Mouse (Mus musculus) intestine, postnatal 0 days (tissue): ENCODE results near the gene Ccdc162. TPM values are rescaled to one million over a fixed set of nuclear protein-coding genes. Genes with fewer than 3 reads are reported as not detected.

ENCODE experiments used
- ATAC-seq: fragments of 200-750 bp; cut with Nextera tagmentation; 2 replicates; pipeline ENCODE4 v1.8.0; 2017; ENCODE audit warnings: mild to moderate bottlenecking, moderate TSS enrichment, moderate library complexity
- H3K27ac ChIP-seq: fragments of 300-500 bp; sonication (generic); 2 replicates; pipeline ENCODE4 v1.5.1; 2014; ENCODE audit warnings: mild to moderate bottlenecking, low read depth, low read length, moderate library complexity
- H3K27me3 ChIP-seq: fragments of 300-500 bp; sonication (generic); replicated peaks from 2 replicates; pipeline ENCODE4 v1.6.1; 2014; ENCODE audit warnings: low read length, mixed read lengths; ENCODE audit not compliant: control insufficient read depth, insufficient read depth
- H3K36me3 ChIP-seq: fragments of 300-500 bp; sonication (generic); 2 replicates; pipeline ENCODE4 v1.6.1; 2014; ENCODE audit warnings: mild to moderate bottlenecking, moderate library complexity; ENCODE audit not compliant: control insufficient read depth, insufficient read depth
- H3K4me1 ChIP-seq: fragments of 300-500 bp; sonication (generic); replicated peaks from 2 replicates; pipeline ENCODE4 v1.6.1; 2014; ENCODE audit warnings: antibody characterized with exemption, low read length, mixed read lengths; ENCODE audit not compliant: control insufficient read depth, insufficient read depth
- H3K4me2 ChIP-seq: fragments of 300-500 bp; sonication (generic); replicated peaks from 2 replicates; pipeline ENCODE4 v1.6.1; 2014; ENCODE audit warnings: low read depth, mild to moderate bottlenecking, moderate library complexity
- H3K4me3 ChIP-seq: fragments of 300-500 bp; sonication (generic); 2 replicates; pipeline ENCODE4 v1.5.1; 2014; ENCODE audit warnings: low read depth, low read length
- H3K9ac ChIP-seq: fragments of 300-500 bp; sonication (generic); 2 replicates; pipeline ENCODE4 v1.6.1; 2014; ENCODE audit warnings: mild to moderate bottlenecking, low read depth, low read length
- H3K9me3 ChIP-seq: fragments of 300-500 bp; sonication (generic); 2 replicates; pipeline ENCODE4 v1.6.1; 2016; ENCODE audit warnings: mixed run types; ENCODE audit not compliant: control insufficient read depth
- CTCF ChIP-seq: sonication (generic); IDR thresholded peaks from 2 replicates; pipeline ENCODE4 v1.5.1; 2016; ENCODE audit warnings: low read depth, mild to moderate bottlenecking, control low read depth, antibody characterized with exemption, moderate library complexity
- WGBS: fragments of 180-500 bp; shearing (Covaris S2); extraction: QIAGEN DNeasy Blood & Tissue Kit; methylation state at CpG from one replicate; pipeline ENCODE4 v1.1.7; 2014; 5-methylcytosine and 5-hydroxymethylcytosine counted together
- polyA plus RNA-seq: library from polyadenylated mRNA; unstranded; fragments of >200 nt; fragmentation: Nextera tagmentation; extraction: Ambion mirVana; gene quantifications from 2 replicates; pipeline ENCODE4 v1.2.1, GENCODE M21; 2015

The Ccdc162 gene
- polyA plus RNA-seq, 1 experiment from 2014 or later = 8.3 TPM

GRCm38 (mm10) chr10:41580441-41580840 is 136.0 kb downstream of the Ccdc162 start:
- Histone ChIP-seq H3K36me3 (no peaks in the 10 kb centered on the region), H3K4me1 (0 out of 2 replicates have a peak, but pooled peaks cover 3% of the 10 kb centered on the region), H3K9ac (no peak overlapping the region)

GRCm38 (mm10) chr10:41578541-41578940 is 137.9 kb downstream of the Ccdc162 start:
- Histone ChIP-seq H3K4me1 (0 out of 2 replicates have a peak, but pooled peaks cover 3% of the 10 kb centered on the region), H3K4me3 (no peak overlapping the region), H3K36me3 (no peaks in the 10 kb centered on the region), H3K9ac (no peak overlapping the region), H3K27ac (no peak overlapping the region), H3K4me2 (no peak overlapping the region), H3K9me3 (no peaks in the 10 kb centered on the region), H3K27me3 (no peaks in the 10 kb centered on the region)
- TF ChIP-seq CTCF = no peak
- 49% methylated on average over 1 of the region's 1 CpGs for WGBS
- ATAC-seq = no peak

More at GRCm38 (mm10) chr10:41580441-41580840, 136.0 kb downstream of the Ccdc162 start:
- no peak overlapping the region for H3K4me2 ChIP-seq
- no peak overlapping the region for H3K4me3 ChIP-seq
- H3K27me3 ChIP-seq = no peaks in the 10 kb centered on the region
- no peaks in the 10 kb centered on the region for H3K9me3 ChIP-seq
- no peak overlapping the region for H3K27ac ChIP-seq
- ATAC-seq = no peak
- 55% methylated on average over 4 of the region's 4 CpGs for WGBS
- TF ChIP-seq CTCF = no peak

DNA sequence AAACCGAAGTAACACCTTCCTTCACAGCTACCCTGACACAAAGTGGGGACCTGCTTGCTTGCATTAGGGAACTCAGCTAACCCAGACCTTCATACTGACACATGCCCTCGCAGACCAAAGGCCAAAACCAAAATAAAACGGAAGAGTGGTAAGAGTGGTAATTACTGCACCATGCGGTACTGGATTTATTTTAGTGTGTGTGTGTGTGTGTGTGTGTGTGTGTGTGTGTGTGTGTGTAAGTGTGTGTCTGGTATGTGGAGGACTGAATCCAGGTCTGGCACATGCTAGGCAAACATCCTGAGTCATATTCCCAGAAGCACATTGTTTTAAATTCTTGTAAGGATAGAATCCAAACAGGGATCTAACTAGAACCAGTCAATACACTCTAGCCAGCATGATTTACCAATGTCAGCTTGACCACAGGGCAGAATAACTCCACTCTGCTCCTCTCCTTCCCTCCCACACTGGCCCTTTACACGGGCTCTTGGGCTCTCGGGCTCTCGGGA is 140.1 kb downstream of the Ccdc162 start:
- ATAC-seq = no peak

GRCm38 (mm10) chr10:41575451-41576327 is 140.7 kb downstream of the Ccdc162 start:
- Histone ChIP-seq H3K9me3 (no peaks in the 10 kb centered on the region), H3K36me3 (no peaks in the 10 kb centered on the region), H3K4me2 (no peak overlapping the region), H3K27ac (no peak overlapping the region), H3K4me3 (no peak overlapping the region), H3K27me3 (no peaks in the 10 kb centered on the region), H3K4me1 (0 out of 2 replicates have a peak, but pooled peaks cover 7% of the 10 kb centered on the region), H3K9ac (no peak overlapping the region)
- ATAC-seq = peak; percentile 28; the same call in 1 of the 2 replicates
- TF ChIP-seq CTCF = no peak
- WGBS = 66% methylated on average over 8 of the region's 8 CpGs

More for the DNA sequence above, 140.1 kb downstream of the Ccdc162 start:
- Histone ChIP-seq H3K36me3 (no peaks in the 10 kb centered on the region), H3K9ac (no peak overlapping the region), H3K4me3 (no peak overlapping the region), H3K27me3 (no peaks in the 10 kb centered on the region), H3K4me2 (no peak overlapping the region), H3K4me1 (0 out of 2 replicates have a peak, but pooled peaks cover 7% of the 10 kb centered on the region), H3K27ac (no peak overlapping the region), H3K9me3 (no peaks in the 10 kb centered on the region)
- TF ChIP-seq CTCF = no peak
- 86% methylated on average over 7 of the region's 7 CpGs for WGBS

- Histone ChIP-seq H3K36me3 (no peaks in the 10 kb centered on the region), H3K9me3 (no peaks in the 10 kb centered on the region), H3K4me3 (no peak overlapping the region), H3K27me3 (no peaks in the 10 kb centered on the region), H3K27ac (no peak overlapping the region), H3K4me2 (no peak overlapping the region), H3K4me1 (0 out of 2 replicates have a peak, but pooled peaks cover 3% of the 10 kb centered on the region), H3K9ac (no peak overlapping the region)
- 29% methylated on average over 6 of the region's 6 CpGs for WGBS
- TF ChIP-seq CTCF = no peak
- ATAC-seq = no peak
Observed at GRCm38 (mm10) chr10:41573190-41573589, 143.2 kb downstream of the Ccdc162 start.

DNA sequence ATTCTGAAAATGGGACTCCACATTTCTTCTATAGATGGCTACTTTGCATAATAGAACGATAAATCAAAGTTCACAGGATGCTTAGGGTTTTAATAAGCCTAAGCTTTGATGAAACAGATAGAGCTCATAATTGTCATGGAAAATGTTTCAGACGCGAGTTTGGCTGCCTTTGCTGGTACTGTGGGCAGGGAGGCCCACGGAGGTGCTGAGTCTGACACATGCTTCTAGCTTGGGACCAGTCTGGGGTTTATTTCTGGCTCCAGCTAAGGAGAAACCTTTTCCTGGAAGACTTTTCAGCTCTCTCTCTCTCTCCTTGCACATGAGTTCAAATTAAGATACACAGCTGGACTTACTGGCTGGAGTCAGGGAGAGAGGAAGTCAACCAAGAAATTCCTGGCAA is 144.2 kb downstream of the Ccdc162 start:
- Histone ChIP-seq H3K9me3 (no peaks in the 10 kb centered on the region), H3K4me2 (no peak overlapping the region), H3K27ac (no peak overlapping the region), H3K27me3 (no peaks in the 10 kb centered on the region), H3K4me1 (0 out of 2 replicates have a peak, but pooled peaks cover 3% of the 10 kb centered on the region), H3K9ac (no peak overlapping the region), H3K36me3 (no peaks in the 10 kb centered on the region), H3K4me3 (no peak overlapping the region)
- WGBS = 83% methylated on average over 4 of the region's 4 CpGs
- ATAC-seq = no peak
- TF ChIP-seq CTCF = no peak
